Mouse (Mus musculus) stomach, postnatal 0 days (tissue): ENCODE data around the gene Cask.
A peak's percentile ranks its signal among the peaks of the same experiment; 100 is the strongest.

ENCODE experiments used
- CTCF ChIP-seq: IDR thresholded peaks from 2 replicates; pipeline ENCODE4 v1.5.1; 2016; ENCODE audit warnings: antibody characterized with exemption, low read depth, mild to moderate bottlenecking, moderate library complexity
- EP300 ChIP-seq: optimal IDR thresholded peaks from 2 replicates; pipeline ENCODE3; 2016; ENCODE audit warnings: antibody characterized with exemption

DNA sequence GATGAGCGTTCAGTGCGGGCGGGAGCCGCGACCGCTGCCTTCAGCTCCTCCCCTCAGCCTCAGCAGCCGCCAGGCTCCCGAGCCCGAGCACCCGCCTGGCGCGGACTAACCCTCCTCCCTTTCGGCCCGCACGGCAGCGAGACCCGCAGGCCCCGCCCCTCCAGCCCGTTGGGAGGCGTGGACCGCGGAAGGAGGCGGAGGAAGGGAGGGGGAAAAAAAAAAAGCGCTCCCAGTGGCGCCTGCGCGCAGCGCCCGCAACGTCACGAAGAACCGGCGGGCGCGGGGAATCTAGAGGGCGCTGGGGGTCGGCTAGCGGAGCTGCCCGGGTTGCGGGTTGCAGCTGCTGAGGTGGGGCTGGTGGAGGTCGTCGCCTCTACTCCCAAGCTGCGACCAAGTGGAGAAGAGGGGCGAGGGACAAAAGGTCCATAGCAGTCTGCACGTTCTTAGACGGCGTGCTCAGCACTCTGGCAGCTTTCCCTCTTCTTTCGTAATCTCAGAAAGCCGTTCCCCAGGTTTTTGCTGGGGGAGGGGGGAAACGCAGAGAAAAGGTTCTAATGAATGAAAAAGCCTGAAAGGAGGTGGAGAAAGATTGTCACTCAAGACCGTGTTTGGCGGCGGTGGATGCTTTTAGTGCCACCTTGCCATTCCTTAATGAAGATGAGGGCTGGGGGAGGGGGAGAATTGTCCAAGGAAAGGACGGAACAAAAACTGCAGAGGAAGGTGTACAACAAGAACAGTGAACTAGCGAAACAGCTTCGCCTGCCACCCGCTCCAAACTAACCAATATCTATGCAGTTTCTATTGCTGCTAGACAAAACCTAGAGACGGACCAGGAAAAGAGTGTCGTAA, 4.3 kb downstream of the Cask start:
- peak; percentile 40 for TF ChIP-seq CTCF
- TF ChIP-seq EP300 = no peak
